Mouse (Mus musculus) heart, adult 8-10 months (tissue): Measurements from ENCODE around the gene Shq1. TPM values are rescaled to one million over a fixed set of nuclear protein-coding genes. Genes with fewer than 3 reads are reported as not detected.

Experiments used
- DNase-seq: peaks from one replicate; pipeline ENCODE4 v3.0.0; 2022; ENCODE audit warnings: low spot score
- total RNA-seq, 4 experiments: library from RNA; stranded (reverse); gene quantifications; 2 replicates each; pipeline ENCODE4 v1.2.4; 2022

The Shq1 gene
- total RNA-seq, 4 experiments from 2014 or later: 2.6 to 5.2 (median 3.6) TPM

DNA sequence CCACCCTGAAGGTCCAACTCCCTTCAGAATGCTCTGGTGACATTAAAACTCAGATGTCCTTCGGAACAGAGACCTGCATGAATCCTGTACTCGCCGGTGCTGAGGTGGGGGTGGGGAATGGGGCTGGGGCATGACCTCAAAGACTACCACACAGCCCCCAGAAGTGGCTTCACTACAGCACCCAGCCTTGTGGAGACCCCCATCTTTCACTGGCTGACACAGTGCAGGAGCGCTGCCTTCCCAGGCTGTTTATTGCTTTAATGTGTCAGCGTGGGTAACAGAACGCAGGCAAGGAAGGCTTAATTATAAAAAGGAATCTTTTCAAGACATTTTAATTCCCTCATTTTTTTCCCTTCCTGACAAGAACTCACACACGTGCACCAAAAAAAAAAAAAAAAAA, 137.6 kb downstream of the Shq1 start:
- no peak for DNase-seq

- DNase-seq: no peak
Observed at GRCm38 (mm10) chr6:100532326-100532725, 138.6 kb downstream of the Shq1 start.

GRCm38 (mm10) chr6:100529673-100530072, 141.3 kb downstream of the Shq1 start:
- no peak for DNase-seq

- DNase-seq: no peak
Observed at GRCm38 (mm10) chr6:100528556-100528955, 142.4 kb downstream of the Shq1 start.

- no peak for DNase-seq
Observed at GRCm38 (mm10) chr6:100527972-100528371, 143.0 kb downstream of the Shq1 start.

DNA sequence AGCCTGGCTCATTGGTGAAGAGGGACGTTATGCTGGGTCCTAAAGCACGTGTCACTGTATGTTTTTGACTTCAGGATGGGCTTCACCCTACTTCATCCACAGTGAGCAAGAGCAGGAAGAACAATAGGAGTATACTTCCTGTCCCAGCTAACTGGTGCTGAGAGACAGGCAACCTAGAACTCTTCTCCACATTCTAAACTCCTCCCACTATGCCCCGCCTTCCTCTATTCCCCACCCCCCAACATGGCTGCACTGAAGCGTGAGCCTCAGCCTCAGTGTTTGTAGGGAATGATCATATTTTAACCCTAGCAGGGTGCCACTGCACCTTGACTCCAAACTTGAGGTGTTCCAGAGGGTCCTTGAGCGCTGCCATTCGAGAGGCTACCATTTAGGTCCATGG, 143.8 kb downstream of the Shq1 start:
- no peak for DNase-seq

GRCm38 (mm10) chr6:100526066-100526465, 144.9 kb downstream of the Shq1 start:
- peak; percentile 17 for DNase-seq

DNA sequence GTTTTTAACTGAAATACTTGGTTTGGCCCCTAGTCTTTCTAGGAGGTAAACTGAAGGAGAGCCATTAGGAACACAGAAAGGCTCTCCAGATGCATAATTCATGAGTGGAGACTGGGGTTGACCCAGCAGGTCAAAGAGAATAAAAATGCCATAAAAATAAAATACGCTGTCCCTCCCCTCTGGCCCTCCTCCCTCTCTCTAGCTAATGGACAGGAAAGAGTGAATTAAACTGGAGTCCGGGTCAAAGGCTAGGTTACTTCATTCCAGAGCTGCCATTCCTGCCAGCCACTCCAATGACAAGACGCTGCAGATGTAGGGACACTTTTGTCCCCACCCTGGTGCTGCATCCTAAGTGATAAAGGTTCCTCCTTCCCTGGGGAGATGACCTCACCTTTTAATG, 145.5 kb downstream of the Shq1 start:
- no peak for DNase-seq

- DNase-seq: no peak
Observed at GRCm38 (mm10) chr6:100522495-100522894, 148.5 kb downstream of the Shq1 start.

DNA sequence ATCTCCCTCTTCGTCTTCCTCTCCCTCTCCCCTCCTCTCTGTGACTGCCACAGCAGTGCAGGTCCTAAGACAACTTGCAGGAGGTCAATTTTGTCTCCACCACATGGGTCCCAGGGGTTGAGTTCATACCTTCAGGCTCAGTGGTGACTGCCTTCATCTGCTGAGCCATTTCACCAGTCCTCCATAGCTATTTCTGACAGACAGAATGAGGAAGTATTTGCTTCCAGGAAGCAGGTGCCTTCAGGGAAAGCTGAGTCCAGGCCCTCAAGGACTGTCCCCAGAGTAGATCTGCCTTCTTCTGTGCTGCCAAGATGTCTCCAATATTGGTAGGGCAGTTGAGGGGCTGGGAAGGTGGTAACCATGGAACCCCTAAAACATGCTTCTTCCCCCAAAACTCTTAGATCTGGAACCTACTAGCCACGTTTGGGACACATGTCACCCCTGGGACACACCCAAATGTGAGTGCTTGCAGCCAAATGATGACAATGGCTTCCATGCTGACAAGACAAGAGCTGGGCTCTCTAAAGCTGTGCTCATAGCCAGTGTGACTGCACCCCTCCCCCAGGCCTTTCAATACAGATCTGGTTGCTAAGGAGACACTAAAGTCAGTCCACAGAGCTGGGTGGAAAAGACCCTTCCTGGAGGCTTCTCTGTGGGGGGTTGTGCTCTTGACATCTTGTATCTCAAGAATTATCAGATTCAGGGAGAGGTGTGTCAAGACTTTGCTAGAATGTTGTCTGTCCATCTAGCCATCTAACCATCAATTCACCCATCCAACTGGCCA, 149.2 kb downstream of the Shq1 start:
- DNase-seq: no peak

DNA sequence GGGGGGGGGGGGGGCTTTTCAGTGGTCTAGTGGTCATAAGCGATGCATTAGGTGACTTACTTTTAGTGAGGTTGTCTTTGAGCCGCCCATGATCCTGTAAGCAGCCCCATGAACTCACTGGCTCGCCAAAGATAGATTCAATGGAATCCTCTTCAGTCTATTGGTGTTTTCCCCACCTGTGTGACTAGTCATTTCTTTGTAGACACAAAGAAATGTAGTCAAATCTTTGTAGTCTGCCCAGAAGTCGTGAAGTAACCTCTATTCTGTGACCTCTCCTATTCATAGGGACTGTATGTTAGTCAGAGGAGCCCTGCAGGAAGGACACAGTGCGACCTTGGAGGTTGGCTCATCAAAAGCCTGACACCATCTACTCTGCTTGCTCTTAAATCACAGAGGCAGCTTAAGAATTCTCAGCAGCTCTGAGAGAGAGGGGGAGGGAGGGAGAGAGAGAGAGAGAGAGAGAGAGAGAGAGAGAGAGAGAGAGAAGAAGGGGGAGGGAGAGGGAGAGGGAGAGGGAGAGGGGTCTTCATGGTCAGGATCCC, 150.3 kb downstream of the Shq1 start:
- DNase-seq: no peak

- no peak for DNase-seq
Observed at GRCm38 (mm10) chr6:100519837-100520236, 151.1 kb downstream of the Shq1 start.

Other genes with a start within 250 kb of the Shq1 start
- 1 to 10 TPM; 1.6 to 2.4 (median 2.3) TPM for gene Gxylt2, start 33.6 kb upstream of the Shq1 start, total RNA-seq
- 10 to 100 TPM; 43.9 to 49.1 (median 46.6) TPM for gene Ppp4r2, start 162.5 kb upstream of the Shq1 start, total RNA-seq